18 mouse cellular contexts compared by ENCODE assay signal in genomic region chr11:4886987-4887386, GRCm38 (mm10). TPM values are rescaled to one million over a fixed set of nuclear protein-coding genes. Genes with fewer than 3 reads are reported as not detected.
DNase-seq lines count a peak whose midpoint lies in the region; TF ChIP-seq lines count a peak whose summit lies in the region.
"Had no signal": no experiment of that assay in that cellular context is flagged by ENCODE, and none has a peak within 500 bp of the region (broad histone marks: within the 10 kb centered on the region; RNA-seq: fewer than 3 reads in every experiment).

No protein-coding gene starts in this region.

- intact Hi-C loops in left cerebral cortex, adult 2 months (cut with DNase I), result no loop called here

- H3K4me1 ChIP-seq in heart, embryonic 10.5 days, result peaks cover 12% of the 10 kb centered on the region

- H3K9me3 ChIP-seq in heart, embryonic 10.5 days, result no peaks in the 10 kb centered on the region
- H3K9me3 ChIP-seq: G1E had no signal

- DNase-seq in heart, embryonic 10.5 days (ENCODE audit: low spot score), result peak; percentile 55
- no peak for DNase-seq in heart, adult 9 months (ENCODE audit: low spot score in 2 of 2)
- peak; percentile 73 for DNase-seq in adipocyte (ENCODE audit: low spot score)
- no peak for DNase-seq in left cerebral cortex, adult 2 months (ENCODE audit: extremely low spot score in 1 of 2, low spot score in 2 of 2)
- DNase-seq: adrenal gland, adult 2 months; adrenal gland, adult 8-10 months; adrenal gland, postnatal 10 days; adrenal gland, postnatal 14 days; adrenal gland, postnatal 25 days; adrenal gland, postnatal 36 days; B cell, adult 2 months; cerebellum, adult 11 months; cerebellum, adult 11-12 months; cerebellum, adult 18-20 months; cerebellum, adult 2 months had no signal

- 88% methylated on average over 3 of the region's 3 CpGs for WGBS in heart, embryonic 10.5 days

- H3K27ac ChIP-seq in heart, embryonic 10.5 days, result no peak overlapping the region
- no peak overlapping the region for H3K27ac ChIP-seq in left cerebral cortex, adult 2 months

- TF ChIP-seq CTCF in left cerebral cortex, adult 2 months (IDR thresholded peaks at IDR 0.05), result no peak

- H3K36me3 ChIP-seq in heart, embryonic 10.5 days, result peaks cover 44% of the 10 kb centered on the region

- no peak overlapping the region for H3K4me3 ChIP-seq in heart, embryonic 10.5 days
- no peak overlapping the region for H3K4me3 ChIP-seq in left cerebral cortex, adult 2 months

- no peaks in the 10 kb centered on the region for H3K27me3 ChIP-seq in heart, embryonic 10.5 days (ENCODE audit: insufficient read depth, poor library complexity, severe bottlenecking)
- H3K27me3 ChIP-seq: CH12.LX, Patski had no signal

RNA-seq across cellular contexts. Expression of gene Thoc5, which starts 8.1 kb away (rescaled TPM):
- 32.2 and 36.9 TPM in 2 replicates for polyA plus RNA-seq in heart, embryonic 10.5 days (2016; fragmentation: Nextera tagmentation; extraction: Ambion mirVana)
- total RNA-seq in left cerebral cortex, adult 2 months (2021), result 10 to 100 TPM; 37.4 to 38.9 TPM

RNA-seq across cellular contexts. Expression of gene Nipsnap1, which starts 13.2 kb away (rescaled TPM):
- polyA plus RNA-seq in heart, embryonic 10.5 days (2016; fragmentation: Nextera tagmentation; extraction: Ambion mirVana), result 43.6 and 60.9 TPM in 2 replicates
- total RNA-seq in left cerebral cortex, adult 2 months (2021), result 10 to 100 TPM; 84.8 to 85.8 TPM

RNA-seq across cellular contexts. Expression of gene Nf2, which starts 37.7 kb away (rescaled TPM):
- 43.2 and 52.5 TPM in 2 replicates for polyA plus RNA-seq in heart, embryonic 10.5 days (2016; fragmentation: Nextera tagmentation; extraction: Ambion mirVana)
- total RNA-seq in left cerebral cortex, adult 2 months (2021), result 10 to 100 TPM; 74.3 to 74.7 TPM

Comparison
In these comparisons a context has a peak if more than half of its experiments do, and no peak if none do; other contexts are left out.
1. DNase-seq: peak in heart, embryonic 10.5 days (single experiment) and adipocyte (single experiment); none in heart, adult 9 months (0 of 2) and left cerebral cortex, adult 2 months (0 of 2).